Mouse (Mus musculus): ENCODE data around the gene Prdm1.
A peak's percentile ranks its signal among the peaks of the same experiment; 100 is the strongest.

Gene Prdm1

GRCm38 (mm10) chr10:44456757-44457595, 71.3 kb downstream of the Prdm1 start:
- DNase-seq (ENCODE audit: extremely low spot score), result peak; percentile 59

GRCm38 (mm10) chr10:44454753-44455152, 73.5 kb downstream of the Prdm1 start:
- no peak for DNase-seq (ENCODE audit: extremely low spot score)

- DNase-seq (ENCODE audit: extremely low spot score), result no peak
These were observed 74.2 kb downstream of the Prdm1 start for GRCm38 (mm10) chr10:44454111-44454510.

GRCm38 (mm10) chr10:44450835-44451234, 77.5 kb downstream of the Prdm1 start:
- DNase-seq (ENCODE audit: extremely low spot score), result no peak

- DNase-seq (ENCODE audit: extremely low spot score), result no peak
These were observed 78.2 kb downstream of the Prdm1 start for GRCm38 (mm10) chr10:44450108-44450507.

- no peak for DNase-seq (ENCODE audit: extremely low spot score)
These were observed 78.6 kb downstream of the Prdm1 start for GRCm38 (mm10) chr10:44449666-44450065.

GRCm38 (mm10) chr10:44448165-44448564, 80.1 kb downstream of the Prdm1 start:
- no peak for DNase-seq (ENCODE audit: extremely low spot score)

- no peak for DNase-seq (ENCODE audit: extremely low spot score)
These were observed 80.7 kb downstream of the Prdm1 start for GRCm38 (mm10) chr10:44447406-44448139.

- no peak for DNase-seq (ENCODE audit: extremely low spot score)
These were observed 81.3 kb downstream of the Prdm1 start for GRCm38 (mm10) chr10:44447001-44447400.

- DNase-seq (ENCODE audit: extremely low spot score), result no peak
These were observed 83.9 kb downstream of the Prdm1 start for GRCm38 (mm10) chr10:44444415-44444814.

- no peak for DNase-seq (ENCODE audit: extremely low spot score)
These were observed 84.6 kb downstream of the Prdm1 start for GRCm38 (mm10) chr10:44443696-44444095.

GRCm38 (mm10) chr10:44439732-44440131, 88.6 kb downstream of the Prdm1 start:
- no peak for DNase-seq (ENCODE audit: extremely low spot score)

- DNase-seq (ENCODE audit: extremely low spot score), result no peak
These were observed 90.7 kb downstream of the Prdm1 start for GRCm38 (mm10) chr10:44437614-44438013.

- no peak for DNase-seq (ENCODE audit: extremely low spot score)
These were observed 92.3 kb downstream of the Prdm1 start for GRCm38 (mm10) chr10:44435956-44436355.

GRCm38 (mm10) chr10:44434702-44435181, 93.6 kb downstream of the Prdm1 start:
- no peak for DNase-seq (ENCODE audit: extremely low spot score)

GRCm38 (mm10) chr10:44432235-44432634, 96.1 kb downstream of the Prdm1 start:
- DNase-seq (ENCODE audit: extremely low spot score), result no peak

GRCm38 (mm10) chr10:44431689-44432088, 96.6 kb downstream of the Prdm1 start:
- DNase-seq (ENCODE audit: extremely low spot score), result no peak

GRCm38 (mm10) chr10:44429177-44429888, 99.0 kb downstream of the Prdm1 start:
- no peak for DNase-seq (ENCODE audit: extremely low spot score)

GRCm38 (mm10) chr10:44427891-44428361, 100.4 kb downstream of the Prdm1 start:
- peak; percentile 25 for DNase-seq (ENCODE audit: extremely low spot score)

GRCm38 (mm10) chr10:44427426-44427825, 100.9 kb downstream of the Prdm1 start:
- DNase-seq (ENCODE audit: extremely low spot score), result no peak

- no peak for DNase-seq (ENCODE audit: extremely low spot score)
These were observed 103.3 kb downstream of the Prdm1 start for GRCm38 (mm10) chr10:44425013-44425412.

GRCm38 (mm10) chr10:44421896-44422295, 106.4 kb downstream of the Prdm1 start:
- no peak for DNase-seq (ENCODE audit: extremely low spot score)
